Mouse (Mus musculus) retina, embryonic 14.5 days (tissue): ENCODE data around the gene Gli2.

Experiments used
- DNase-seq: peaks from one replicate; pipeline ENCODE4 v3.0.0-alpha.2; 2015; ENCODE audit warnings: low spot score

Gene Gli2

GRCm38 (mm10) chr1:119053402-119053841 is at the start of gene Gli2:
TSS of gene Gli2 (minus strand) at chr1:119053619.
- peak; percentile 96 for DNase-seq

GRCm38 (mm10) chr1:119097921-119098521 is 44.6 kb upstream of the Gli2 start:
- no peak for DNase-seq

GRCm38 (mm10) chr1:119093739-119094138 is 40.3 kb upstream of the Gli2 start:
- DNase-seq = peak; percentile 86

DNA sequence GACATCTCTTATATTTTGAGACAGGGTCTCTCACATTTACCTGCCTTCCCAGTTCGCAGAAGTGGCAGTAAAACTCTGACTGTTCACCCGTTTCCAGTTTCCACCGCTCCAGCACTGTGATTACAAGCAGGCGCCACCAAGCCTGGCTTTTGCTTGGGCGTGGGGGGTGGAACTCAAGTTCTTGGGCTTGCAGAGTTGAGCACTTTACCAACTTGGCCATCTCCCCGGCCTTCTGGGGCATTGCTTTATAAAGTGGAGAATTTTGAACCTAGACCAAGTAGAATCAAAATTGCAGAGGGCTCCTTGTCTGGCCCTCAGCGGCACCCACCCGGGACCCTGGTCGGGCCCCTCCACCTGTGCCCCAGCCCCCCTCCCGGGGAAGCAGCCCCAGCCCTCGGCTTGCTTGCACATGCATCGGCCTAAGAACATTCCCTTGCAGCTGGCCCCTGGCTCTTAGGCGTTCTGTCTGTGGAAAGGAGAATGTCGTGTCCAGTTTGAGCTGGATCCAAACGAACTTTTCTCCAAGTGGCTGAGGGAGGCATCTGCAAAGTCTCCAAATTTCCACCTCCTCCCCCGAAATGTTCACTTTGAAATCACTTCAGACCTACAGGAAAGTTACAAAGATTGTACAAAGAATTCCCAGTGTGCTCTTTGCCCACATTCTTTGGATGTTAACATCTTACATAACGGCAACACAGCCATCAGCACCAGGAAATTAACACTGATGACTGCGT is 36.6 kb upstream of the Gli2 start:
- no peak for DNase-seq

GRCm38 (mm10) chr1:119087539-119087938 is 34.1 kb upstream of the Gli2 start:
- peak; percentile 92 for DNase-seq

- DNase-seq = no peak
Measured at GRCm38 (mm10) chr1:119085771-119086170, 32.4 kb upstream of the Gli2 start.

- DNase-seq = peak; percentile 93
Measured at GRCm38 (mm10) chr1:119083468-119083921, 30.1 kb upstream of the Gli2 start.

DNA sequence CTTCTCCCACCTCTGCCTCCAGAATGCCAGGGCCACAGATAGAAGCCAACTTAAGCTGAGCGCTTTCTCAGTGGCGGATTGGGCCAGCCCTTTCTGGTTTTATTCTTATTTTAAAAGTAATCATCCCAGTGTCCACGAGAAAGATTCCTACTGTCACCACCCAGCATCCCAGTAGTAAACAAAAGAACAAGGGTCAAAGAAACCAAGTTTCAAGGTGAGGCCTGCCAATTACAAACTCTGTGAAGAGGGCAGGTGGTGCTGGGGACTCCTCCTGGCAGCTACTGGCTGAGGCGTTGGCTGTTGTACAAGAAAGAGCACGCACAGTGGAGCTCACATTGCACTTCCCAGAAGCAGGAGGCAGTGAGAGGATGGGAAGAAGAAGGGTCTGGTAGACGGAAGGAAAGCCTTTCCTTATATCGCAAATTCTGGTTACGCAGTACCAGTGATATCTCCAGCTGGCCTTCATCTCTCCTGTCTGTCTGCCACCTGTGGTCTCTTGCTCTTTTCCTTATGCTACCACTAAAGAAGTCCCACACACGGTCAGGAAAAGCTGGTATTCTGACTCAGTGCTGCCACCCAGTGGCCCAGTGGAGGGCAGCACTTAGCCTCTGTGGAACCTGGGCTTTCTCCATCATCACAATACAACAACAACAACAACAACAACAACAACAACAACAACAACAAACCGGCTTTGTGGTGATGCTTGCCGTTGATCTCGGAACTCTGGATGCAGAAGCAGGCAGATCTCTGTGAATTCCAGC is 29.0 kb upstream of the Gli2 start:
- peak; percentile 65 for DNase-seq

DNA sequence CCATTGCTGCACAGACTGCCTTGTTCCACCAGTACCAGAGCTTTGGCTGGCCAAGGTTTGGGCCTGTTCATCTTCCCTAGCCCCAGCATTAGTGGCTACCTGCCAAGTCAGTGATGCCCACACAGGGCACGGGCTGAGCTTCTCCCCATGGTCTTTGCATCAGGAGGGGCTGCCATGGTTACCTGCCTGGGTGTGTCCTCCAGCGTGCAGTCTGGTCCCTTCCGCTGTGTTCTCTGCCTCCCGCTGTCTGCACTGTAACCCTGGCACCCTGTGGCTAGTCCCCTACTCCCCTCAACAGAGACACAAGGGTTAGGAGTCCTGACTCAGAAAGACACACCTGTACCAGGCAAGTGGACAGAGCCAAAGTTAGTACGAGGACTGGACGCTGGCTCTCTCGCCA is 24.5 kb upstream of the Gli2 start:
- no peak for DNase-seq

DNA sequence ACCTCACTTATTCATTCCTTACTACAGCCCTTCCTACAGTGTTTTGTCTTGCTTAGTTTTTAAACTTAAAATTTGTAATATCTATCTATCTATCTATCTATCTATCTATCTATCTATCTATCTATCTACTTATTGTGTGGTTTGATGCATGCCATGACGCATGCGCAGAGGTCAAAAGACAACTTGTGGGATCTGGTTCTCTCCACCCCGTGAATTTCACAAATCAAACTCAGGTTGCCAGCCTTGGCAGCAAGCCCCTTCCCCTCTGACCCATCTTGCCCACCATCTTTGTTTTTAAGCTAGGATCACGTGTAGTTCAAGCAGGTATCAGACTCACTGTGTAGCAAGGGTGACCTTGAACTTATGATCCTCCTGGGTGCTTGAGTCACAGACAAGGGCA is 22.9 kb upstream of the Gli2 start:
- no peak for DNase-seq

DNA sequence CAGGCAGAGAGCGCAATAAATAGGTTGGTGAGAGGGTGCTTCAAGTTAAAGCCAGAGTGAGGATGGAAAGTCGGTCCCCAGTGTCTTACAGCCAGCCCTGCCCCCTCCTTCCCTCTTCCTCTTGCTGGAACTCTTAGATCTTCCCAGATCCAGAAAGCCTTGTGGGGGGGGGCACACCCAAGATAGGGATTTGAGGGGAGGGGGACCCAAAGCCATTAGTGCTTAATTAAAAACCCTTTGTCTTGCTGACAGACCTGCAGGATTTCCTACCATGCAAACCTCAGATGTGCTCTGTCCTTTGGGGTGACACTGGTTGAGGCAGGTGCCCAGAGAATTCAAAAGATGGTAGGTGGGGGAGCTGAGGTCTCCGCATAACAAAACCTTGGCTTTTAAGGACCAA is 22.5 kb upstream of the Gli2 start:
- DNase-seq = no peak

DNA sequence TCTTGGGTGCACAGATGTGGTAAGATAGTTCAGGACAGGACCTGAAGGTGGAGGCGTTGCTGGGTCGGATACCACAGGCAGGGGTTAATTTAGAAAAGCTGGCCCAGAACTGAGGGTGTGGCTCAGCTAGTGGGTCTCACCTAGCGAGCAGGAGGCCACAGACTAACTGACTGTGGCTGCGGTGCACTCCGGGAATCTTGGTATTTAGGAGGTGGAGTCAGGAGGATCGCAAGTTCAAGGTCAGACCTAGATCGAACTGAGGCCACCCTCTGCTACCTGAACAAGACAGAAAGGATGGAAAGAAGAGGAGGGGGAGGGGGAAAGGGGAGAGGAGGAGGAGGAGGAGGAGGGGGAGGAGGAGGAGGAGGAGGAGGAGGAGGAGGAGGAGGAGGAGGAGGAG is 22.1 kb upstream of the Gli2 start:
- DNase-seq = no peak

GRCm38 (mm10) chr1:119074910-119075309 is 21.5 kb upstream of the Gli2 start:
- no peak for DNase-seq

DNA sequence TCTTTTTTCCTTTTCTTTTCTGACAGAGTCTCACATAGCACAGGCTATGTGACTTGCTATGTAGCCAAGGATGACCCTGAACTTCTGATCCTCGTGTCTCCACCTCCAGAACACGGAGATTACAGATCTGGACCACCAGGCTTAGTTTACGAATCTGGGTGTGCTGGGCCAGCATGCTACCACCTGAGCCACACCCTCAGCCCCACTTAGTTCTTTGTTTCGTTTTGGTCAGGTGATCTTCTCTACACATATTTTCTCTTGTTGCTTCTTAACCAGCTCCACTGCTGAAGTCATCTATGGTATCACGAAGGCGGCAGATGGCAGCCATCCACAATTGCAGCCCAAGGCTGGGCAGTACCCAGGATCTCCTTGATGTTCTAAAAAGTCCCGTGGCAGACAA is 20.5 kb upstream of the Gli2 start:
- DNase-seq = no peak

- no peak for DNase-seq
Measured at GRCm38 (mm10) chr1:119064892-119065671, 11.7 kb upstream of the Gli2 start.

GRCm38 (mm10) chr1:119056491-119056890 is 3.1 kb upstream of the Gli2 start:
- DNase-seq = no peak

- no peak for DNase-seq
Measured at GRCm38 (mm10) chr1:119055801-119056200, 2.4 kb upstream of the Gli2 start.

DNA sequence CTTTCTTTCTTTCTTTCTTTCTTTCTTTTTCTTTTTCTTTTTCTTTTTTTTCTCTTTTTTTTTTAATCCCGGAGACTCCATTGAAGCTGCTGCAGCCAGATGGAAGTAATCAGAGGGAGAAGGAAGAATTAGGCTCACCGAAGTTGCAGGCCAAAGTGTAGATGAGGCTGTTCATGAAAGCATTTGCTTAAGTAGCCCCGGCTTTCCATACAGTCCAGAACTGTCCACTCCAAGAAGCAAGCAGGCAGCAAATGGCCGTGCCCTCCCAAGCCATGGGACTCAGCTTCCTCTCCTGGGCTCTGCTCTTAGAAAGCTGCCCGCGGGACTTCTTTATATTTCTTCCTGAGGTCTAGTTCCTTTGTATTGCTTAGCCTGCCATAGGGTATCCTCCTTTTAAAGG is 1.0 kb upstream of the Gli2 start:
- peak; percentile 43 for DNase-seq

DNA sequence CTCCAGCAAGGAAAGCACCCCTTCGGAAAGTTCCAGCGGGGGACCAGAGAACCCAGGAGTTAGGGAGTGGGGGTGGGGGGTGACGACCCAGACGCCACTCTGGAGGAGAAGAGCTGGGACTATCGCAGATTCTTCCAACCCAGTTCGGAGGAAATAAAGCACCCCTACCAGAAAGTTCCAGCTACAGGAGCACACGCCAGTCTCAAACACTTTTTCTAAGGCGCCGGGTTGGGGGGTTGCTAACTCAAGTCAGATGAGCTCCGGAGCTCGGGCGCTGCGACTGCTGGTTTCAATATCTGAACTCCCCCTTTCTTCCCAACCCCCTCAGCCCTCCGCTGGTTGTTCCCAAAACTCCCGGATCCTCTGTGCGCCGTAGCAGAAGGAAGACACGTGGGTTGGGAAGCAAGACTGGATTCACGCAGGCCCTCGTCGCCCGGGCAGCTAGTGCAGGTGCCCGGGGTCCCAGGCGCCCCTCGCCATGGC is 494 bp upstream of the Gli2 start:
- DNase-seq = peak; percentile 70

DNA sequence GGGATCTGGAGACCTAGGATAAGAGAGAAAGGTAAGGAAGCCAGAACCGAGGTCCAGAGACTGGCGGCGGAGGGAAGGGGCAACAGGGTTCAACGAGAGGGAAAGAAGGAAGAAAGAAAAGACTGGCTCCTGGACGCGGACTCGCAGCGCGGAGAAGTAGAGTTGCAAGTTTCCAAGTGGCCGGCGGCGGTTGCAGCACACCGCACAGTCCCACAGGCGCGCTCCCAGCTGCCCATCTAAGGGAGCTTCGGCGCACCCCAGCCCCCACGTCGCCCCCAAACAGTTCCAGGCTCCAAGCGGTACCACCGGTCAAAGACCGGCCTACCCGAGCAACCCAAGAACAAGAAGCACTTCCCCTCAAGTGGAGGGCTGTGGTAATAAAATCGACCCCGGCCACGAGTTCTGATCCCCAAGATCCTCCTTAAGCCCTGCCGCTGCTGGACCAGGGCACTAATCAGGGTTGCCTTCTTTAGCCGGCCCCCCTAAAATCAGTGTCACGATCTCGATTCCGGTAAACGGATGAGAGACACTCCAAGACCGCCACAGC is 715 bp downstream of the Gli2 start:
- DNase-seq = peak; percentile 55

GRCm38 (mm10) chr1:119051938-119052551 is 1.4 kb downstream of the Gli2 start:
- DNase-seq = peak; percentile 63
